Mouse (Mus musculus) midbrain, embryonic 15.5 days (tissue): Measurements from ENCODE around the gene Lrfn2. TPM values are rescaled to one million over a fixed set of nuclear protein-coding genes. Genes with fewer than 3 reads are reported as not detected.

ENCODE experiments used
- ATAC-seq: fragments of 200-750 bp; cut with Nextera tagmentation; replicated peaks from 2 replicates; pipeline ENCODE4 v1.8.0; 2017; ENCODE audit warnings: moderate TSS enrichment
- H3K27ac ChIP-seq: fragments of 300-500 bp; sonication (generic); 2 replicates; pipeline ENCODE4 v1.5.1; 2015; ENCODE audit warnings: mild to moderate bottlenecking, inconsistent platforms
- H3K27me3 ChIP-seq: fragments of 300-500 bp; sonication (generic); replicated peaks from 2 replicates; pipeline ENCODE4 v1.6.1; 2015; ENCODE audit warnings: inconsistent platforms
- H3K36me3 ChIP-seq: fragments of 300-500 bp; sonication (generic); replicated peaks from 2 replicates; pipeline ENCODE4 v1.6.1; 2015; ENCODE audit warnings: inconsistent platforms
- H3K4me1 ChIP-seq: fragments of 300-500 bp; sonication (generic); 2 replicates; pipeline ENCODE4 v1.6.1; 2015; ENCODE audit warnings: inconsistent platforms
- H3K4me2 ChIP-seq: fragments of 300-500 bp; sonication (generic); 2 replicates; pipeline ENCODE4 v1.6.1; 2015; ENCODE audit warnings: inconsistent platforms, mild to moderate bottlenecking, moderate library complexity
- H3K4me3 ChIP-seq: fragments of 300-500 bp; sonication (generic); 2 replicates; pipeline ENCODE4 v1.5.1; 2015; ENCODE audit warnings: mild to moderate bottlenecking, inconsistent platforms
- H3K9ac ChIP-seq: fragments of 300-500 bp; sonication (generic); 2 replicates; pipeline ENCODE4 v1.6.1; 2015; ENCODE audit warnings: mild to moderate bottlenecking, inconsistent platforms
- H3K9me3 ChIP-seq: fragments of 300-500 bp; sonication (generic); 2 replicates; pipeline ENCODE4 v1.6.1; 2016; ENCODE audit warnings: inconsistent platforms
- WGBS: fragments of 180-500 bp; shearing (Covaris S2); methylation state at CpG from one replicate; pipeline ENCODE4 v1.1.7; 2015; ENCODE audit warnings: mixed read lengths; 5-methylcytosine and 5-hydroxymethylcytosine counted together
- polyA plus RNA-seq: library from polyadenylated mRNA; unstranded; fragments of >200 nt; fragmentation: Nextera tagmentation; extraction: Ambion mirVana; gene quantifications from 2 replicates; pipeline ENCODE4 v1.2.1, GENCODE M21; 2015

The Lrfn2 gene
- polyA plus RNA-seq, 1 experiment from 2014 or later, result 12.5 TPM

- no peak overlapping the region for H3K27ac ChIP-seq
- no peak overlapping the region for H3K4me2 ChIP-seq
- peaks cover 47% of the 10 kb centered on the region for H3K4me1 ChIP-seq
- H3K4me3 ChIP-seq, result no peak overlapping the region
- no peaks in the 10 kb centered on the region for H3K36me3 ChIP-seq
- no peak for ATAC-seq
- H3K9ac ChIP-seq, result no peak overlapping the region
- 23% methylated on average over 6 of the region's 6 CpGs for WGBS
- H3K27me3 ChIP-seq, result no peaks in the 10 kb centered on the region
- H3K9me3 ChIP-seq, result no peaks in the 10 kb centered on the region
These were observed 40.7 kb downstream of the Lrfn2 start for GRCm38 (mm10) chr17:48972866-48973265.

GRCm38 (mm10) chr17:48973394-48973793, 41.2 kb downstream of the Lrfn2 start:
- Histone ChIP-seq H3K4me3 (no peak overlapping the region), H3K27me3 (no peaks in the 10 kb centered on the region), H3K27ac (no peak overlapping the region), H3K9ac (no peak overlapping the region), H3K9me3 (no peaks in the 10 kb centered on the region), H3K4me1 (peaks cover 52% of the 10 kb centered on the region), H3K4me2 (no peak overlapping the region), H3K36me3 (no peaks in the 10 kb centered on the region)
- WGBS, result 8% methylated on average over 3 of the region's 3 CpGs
- no peak for ATAC-seq

DNA sequence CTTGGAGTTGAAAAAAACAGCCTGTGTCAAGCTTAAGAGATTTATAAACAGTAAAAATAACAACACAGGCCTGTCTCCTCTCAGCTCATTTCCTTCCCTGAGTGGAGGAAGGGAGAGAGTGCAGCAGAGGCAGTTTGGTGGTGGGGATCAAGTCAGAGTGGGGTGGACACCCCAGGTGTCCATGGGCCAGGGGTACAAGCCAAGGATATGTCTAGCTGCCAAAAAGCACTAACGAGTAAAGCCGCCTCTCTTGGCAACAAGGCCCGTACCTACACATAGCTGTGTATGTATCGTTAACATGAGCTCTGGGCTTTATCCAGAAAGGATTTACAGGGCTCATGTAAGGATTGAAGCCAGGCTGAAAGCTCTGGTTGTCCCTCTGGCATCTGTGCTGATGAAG, 42.9 kb downstream of the Lrfn2 start:
- no peak for ATAC-seq
- peaks cover 53% of the 10 kb centered on the region for H3K4me1 ChIP-seq
- H3K36me3 ChIP-seq, result no peaks in the 10 kb centered on the region
- H3K27me3 ChIP-seq, result no peaks in the 10 kb centered on the region
- H3K4me3 ChIP-seq, result no peak overlapping the region
- 55% methylated on average over 4 of the region's 4 CpGs for WGBS
- H3K9me3 ChIP-seq, result no peaks in the 10 kb centered on the region
- peak overlapping the region; percentile 74 for H3K27ac ChIP-seq
- H3K4me2 ChIP-seq, result no peak overlapping the region
- H3K9ac ChIP-seq, result no peak overlapping the region

DNA sequence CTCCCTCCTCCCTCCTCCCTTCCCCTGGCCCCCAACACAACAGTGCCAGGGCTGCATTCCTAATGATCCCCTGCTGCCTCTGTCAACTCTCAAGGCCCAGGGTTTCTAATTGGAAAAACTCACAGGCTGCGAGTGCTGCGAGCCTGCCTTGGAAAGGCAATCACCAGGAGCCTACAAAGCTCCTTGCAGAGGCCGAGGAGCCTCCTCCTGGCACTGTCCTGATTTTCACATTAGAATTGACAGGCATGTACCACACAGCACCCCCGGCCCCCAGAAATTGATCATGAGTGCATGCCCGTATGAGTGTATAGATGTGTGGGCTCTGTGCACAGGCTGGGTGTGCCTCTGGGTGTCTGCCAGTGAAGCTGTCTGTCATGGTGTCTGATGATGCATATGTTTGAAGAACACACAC, 44.4 kb downstream of the Lrfn2 start:
- Histone ChIP-seq H3K9ac (no peak overlapping the region), H3K4me2 (no peak overlapping the region), H3K27ac (peak overlapping the region; percentile 67), H3K27me3 (no peaks in the 10 kb centered on the region), H3K4me3 (no peak overlapping the region), H3K4me1 (peaks cover 43% of the 10 kb centered on the region), H3K36me3 (no peaks in the 10 kb centered on the region), H3K9me3 (no peaks in the 10 kb centered on the region)
- peak; percentile 81 for ATAC-seq
- 10% methylated on average over 5 of the region's 5 CpGs for WGBS

- WGBS, result 68% methylated on average over 1 of the region's 1 CpGs
- H3K9ac ChIP-seq, result no peak overlapping the region
- H3K27me3 ChIP-seq, result no peaks in the 10 kb centered on the region
- no peaks in the 10 kb centered on the region for H3K36me3 ChIP-seq
- no peak overlapping the region for H3K4me3 ChIP-seq
- ATAC-seq, result no peak
- H3K27ac ChIP-seq, result no peak overlapping the region
- no peak overlapping the region for H3K4me2 ChIP-seq
- H3K4me1 ChIP-seq, result peaks cover 4% of the 10 kb centered on the region; the same call in 1 of the 2 replicates
- no peaks in the 10 kb centered on the region for H3K9me3 ChIP-seq
These were observed 63.2 kb downstream of the Lrfn2 start for GRCm38 (mm10) chr17:48995256-48995993.

GRCm38 (mm10) chr17:48999463-49000227, 67.5 kb downstream of the Lrfn2 start:
- peak; percentile 66 for ATAC-seq

DNA sequence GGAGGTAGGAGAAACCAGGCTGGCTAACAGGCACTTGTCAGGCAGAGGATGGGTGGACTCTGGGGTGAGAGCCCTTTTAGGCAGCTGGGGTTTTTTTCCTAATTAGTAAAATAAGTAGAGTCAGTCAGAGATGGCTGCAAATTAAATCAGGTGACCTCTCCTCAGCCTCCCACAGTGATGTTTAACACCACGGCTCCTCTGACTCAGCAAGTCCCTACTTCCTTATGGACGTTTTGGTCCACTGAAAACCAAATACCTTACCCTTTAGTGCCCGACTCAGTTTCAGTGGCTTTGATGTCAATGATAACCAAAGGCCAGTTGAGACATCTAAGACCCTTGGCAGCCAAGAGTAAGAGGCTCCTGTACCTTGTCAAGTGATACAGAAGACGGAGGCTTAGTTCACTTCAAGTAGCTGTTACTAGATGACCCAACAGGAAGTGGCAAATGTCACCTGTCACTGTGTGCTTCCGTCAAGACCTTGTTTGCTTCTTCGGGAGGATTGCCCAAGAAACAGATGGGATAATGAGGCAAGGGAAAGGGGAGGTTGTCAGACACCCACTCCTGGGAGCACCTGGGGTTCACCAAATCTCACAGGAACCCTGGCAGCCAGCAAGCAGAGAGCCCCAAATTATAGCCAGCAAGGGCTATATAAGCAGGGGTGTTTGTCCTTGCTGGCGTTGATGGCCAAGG, 77.3 kb downstream of the Lrfn2 start:
- H3K36me3 ChIP-seq, result no peaks in the 10 kb centered on the region
- ATAC-seq, result no peak
- no peaks in the 10 kb centered on the region for H3K9me3 ChIP-seq
- no peak overlapping the region for H3K4me3 ChIP-seq
- H3K4me1 ChIP-seq, result no peaks in the 10 kb centered on the region
- H3K27me3 ChIP-seq, result no peaks in the 10 kb centered on the region
- WGBS, result 72% methylated on average over 7 of the region's 7 CpGs
- H3K4me2 ChIP-seq, result no peak overlapping the region
- no peak overlapping the region for H3K9ac ChIP-seq
- no peak overlapping the region for H3K27ac ChIP-seq

More at GRCm38 (mm10) chr17:48999463-49000227, 67.5 kb downstream of the Lrfn2 start:
- H3K4me2 ChIP-seq, result no peak overlapping the region
- no peaks in the 10 kb centered on the region for H3K36me3 ChIP-seq
- H3K9me3 ChIP-seq, result no peaks in the 10 kb centered on the region
- no peak overlapping the region for H3K9ac ChIP-seq
- WGBS, result 7% methylated on average over 11 of the region's 11 CpGs
- H3K27ac ChIP-seq, result no peak overlapping the region
- peaks cover 4% of the 10 kb centered on the region; the same call in 1 of the 2 replicates for H3K4me1 ChIP-seq
- no peak overlapping the region for H3K4me3 ChIP-seq
- H3K27me3 ChIP-seq, result no peaks in the 10 kb centered on the region

DNA sequence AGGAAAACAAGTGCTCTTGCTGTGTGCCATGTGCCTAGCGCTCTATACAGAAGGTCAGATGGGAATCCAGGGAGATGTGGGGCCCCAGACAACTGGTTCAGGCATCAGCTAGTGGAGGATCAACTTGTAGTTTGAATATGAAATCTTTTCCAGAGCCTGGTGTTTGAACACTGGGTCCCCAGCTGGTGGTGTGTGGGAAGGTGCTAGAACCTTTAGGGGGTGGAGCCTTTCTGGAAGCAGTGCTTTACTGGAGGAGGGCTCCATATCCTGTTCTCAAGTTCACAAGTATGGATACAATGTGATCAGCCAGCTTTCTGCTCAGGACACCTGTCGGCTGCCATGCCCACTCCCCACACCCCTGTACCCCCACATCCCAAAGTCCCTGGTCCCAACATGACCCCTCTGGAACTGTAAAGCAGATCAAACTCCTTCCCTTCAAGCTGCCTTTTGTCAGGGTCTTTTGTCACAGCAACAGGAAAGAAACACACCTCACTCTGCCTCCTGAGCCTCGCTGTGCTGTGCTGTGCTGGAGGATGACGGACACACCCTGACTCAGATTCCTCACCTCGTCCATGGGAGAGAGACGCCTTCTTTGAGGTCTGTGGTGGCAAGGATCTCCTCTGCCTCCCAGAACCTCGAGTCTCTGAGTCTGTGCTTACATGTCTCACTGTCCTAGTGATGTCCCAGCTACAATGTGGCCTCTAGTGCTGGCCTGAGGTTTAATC, 81.9 kb downstream of the Lrfn2 start:
- no peaks in the 10 kb centered on the region for H3K36me3 ChIP-seq
- H3K27me3 ChIP-seq, result no peaks in the 10 kb centered on the region
- no peak overlapping the region for H3K4me2 ChIP-seq
- peaks cover 8% of the 10 kb centered on the region for H3K4me1 ChIP-seq
- no peak overlapping the region for H3K9ac ChIP-seq
- H3K27ac ChIP-seq, result no peak overlapping the region
- 80% methylated on average over 7 of the region's 7 CpGs for WGBS
- no peak for ATAC-seq
- H3K9me3 ChIP-seq, result no peaks in the 10 kb centered on the region
- no peak overlapping the region for H3K4me3 ChIP-seq

DNA sequence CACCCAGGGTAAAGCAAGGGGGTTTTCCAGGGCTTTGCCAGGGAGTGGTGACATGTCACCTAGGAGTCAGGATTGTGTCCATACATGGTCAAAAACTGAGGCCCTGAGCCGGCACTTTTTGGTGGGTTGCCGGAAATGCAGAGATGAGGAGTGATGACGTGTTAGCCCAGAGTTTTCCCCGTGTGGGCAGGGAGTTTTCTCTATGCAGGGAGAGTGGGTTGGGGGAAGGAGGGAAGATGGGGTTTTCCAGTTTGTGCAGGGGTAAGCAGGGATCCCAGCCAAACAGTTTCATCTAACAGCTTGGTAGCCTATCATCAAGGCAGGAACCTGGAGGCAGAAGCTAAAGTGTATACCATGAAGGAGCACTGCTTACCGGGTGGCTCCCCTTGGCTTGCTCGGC, 83.2 kb downstream of the Lrfn2 start:
- no peak overlapping the region for H3K27ac ChIP-seq
- no peak for ATAC-seq
- H3K9me3 ChIP-seq, result no peaks in the 10 kb centered on the region
- H3K9ac ChIP-seq, result no peak overlapping the region
- no peak overlapping the region for H3K4me3 ChIP-seq
- 93% methylated on average over 6 of the region's 6 CpGs for WGBS
- H3K4me2 ChIP-seq, result no peak overlapping the region
- H3K27me3 ChIP-seq, result no peaks in the 10 kb centered on the region
- peaks cover 8% of the 10 kb centered on the region for H3K4me1 ChIP-seq
- no peaks in the 10 kb centered on the region for H3K36me3 ChIP-seq

DNA sequence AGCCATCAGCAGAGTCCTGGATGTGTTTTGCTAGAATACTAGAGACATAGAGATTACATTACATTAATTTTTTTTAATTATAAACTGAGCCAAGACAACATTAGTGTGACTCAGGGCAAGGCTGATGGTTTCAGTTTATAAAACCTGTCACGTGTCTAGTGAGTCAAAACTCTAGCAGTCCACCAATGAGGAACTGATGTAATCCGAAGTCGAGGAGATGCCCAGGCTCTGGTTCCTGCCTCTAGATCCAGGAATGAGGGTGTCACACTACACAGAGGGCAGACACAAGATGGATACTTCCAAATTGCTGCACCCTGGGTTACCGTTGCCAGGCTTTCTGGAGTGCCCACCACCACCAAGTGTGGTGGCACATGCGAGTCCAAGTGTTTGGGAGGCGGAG, 84.0 kb downstream of the Lrfn2 start:
- Histone ChIP-seq H3K27ac (no peak overlapping the region), H3K4me1 (peaks cover 8% of the 10 kb centered on the region), H3K9ac (no peak overlapping the region), H3K9me3 (no peaks in the 10 kb centered on the region), H3K4me2 (no peak overlapping the region), H3K27me3 (no peaks in the 10 kb centered on the region), H3K36me3 (no peaks in the 10 kb centered on the region), H3K4me3 (no peak overlapping the region)
- WGBS, result 96% methylated on average over 6 of the region's 6 CpGs
- no peak for ATAC-seq

DNA sequence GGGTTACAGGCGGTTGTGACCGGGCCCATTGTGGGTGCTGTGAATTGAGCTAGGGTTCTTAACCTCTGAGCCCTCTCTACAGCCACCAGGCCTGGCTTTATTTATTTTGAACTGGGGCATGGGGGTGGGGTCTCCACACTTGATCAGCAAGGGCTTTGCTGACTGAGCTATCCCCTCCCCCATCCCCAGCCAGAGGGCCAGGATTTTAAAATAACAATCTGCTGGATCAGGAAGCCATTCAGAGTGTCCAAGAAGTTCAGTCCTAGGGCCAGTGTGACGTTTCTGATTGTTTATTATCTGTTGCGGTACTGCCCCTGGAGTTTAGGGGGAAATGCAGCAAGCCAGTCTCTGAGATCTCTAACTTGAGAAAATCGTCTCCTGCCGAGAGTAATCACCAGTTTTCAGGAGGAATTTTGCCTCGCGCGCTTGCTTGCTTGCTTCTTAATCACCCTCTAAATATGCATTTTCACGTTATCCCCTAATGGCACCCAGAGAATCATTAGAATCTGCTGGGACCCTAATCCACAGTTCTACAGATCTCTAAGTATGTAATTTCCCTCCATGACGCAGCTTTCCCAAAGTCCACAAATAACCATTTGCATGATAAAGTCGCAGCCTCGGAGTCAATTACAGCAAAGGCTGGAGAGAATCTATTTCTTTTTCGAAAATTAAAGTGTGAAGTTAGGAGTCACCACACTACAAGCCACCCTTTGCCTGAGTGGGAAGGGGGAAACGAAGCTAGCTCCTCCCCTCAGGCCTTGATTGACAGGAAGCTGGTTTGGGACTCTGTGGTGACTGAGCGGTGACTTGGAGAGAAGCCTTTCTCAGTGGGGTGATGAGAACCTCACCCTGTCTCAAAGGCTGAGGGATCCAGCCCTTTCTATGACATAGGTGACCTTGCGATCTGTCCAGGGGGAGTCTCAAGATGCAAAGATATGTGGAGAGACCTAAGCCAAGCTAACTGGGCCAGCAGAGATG, 85.5 kb downstream of the Lrfn2 start:
- no peak overlapping the region for H3K9ac ChIP-seq
- H3K27me3 ChIP-seq, result no peaks in the 10 kb centered on the region
- no peak overlapping the region for H3K4me3 ChIP-seq
- no peak for ATAC-seq
- 28% methylated on average over 17 of the region's 17 CpGs for WGBS
- peaks cover 8% of the 10 kb centered on the region for H3K4me1 ChIP-seq
- no peaks in the 10 kb centered on the region for H3K36me3 ChIP-seq
- H3K9me3 ChIP-seq, result no peaks in the 10 kb centered on the region
- H3K27ac ChIP-seq, result no peak overlapping the region
- no peak overlapping the region for H3K4me2 ChIP-seq
